Mouse (Mus musculus): Measurements from ENCODE around the gene Nxn. TPM values are rescaled to one million over a fixed set of nuclear protein-coding genes. Genes with fewer than 3 reads are reported as not detected.
A peak's percentile ranks its signal among the peaks of the same experiment; 100 is the strongest.

Gene Nxn
- polyA plus RNA-seq, 1 experiment from 2014 or later, result 59.5 TPM

DNA sequence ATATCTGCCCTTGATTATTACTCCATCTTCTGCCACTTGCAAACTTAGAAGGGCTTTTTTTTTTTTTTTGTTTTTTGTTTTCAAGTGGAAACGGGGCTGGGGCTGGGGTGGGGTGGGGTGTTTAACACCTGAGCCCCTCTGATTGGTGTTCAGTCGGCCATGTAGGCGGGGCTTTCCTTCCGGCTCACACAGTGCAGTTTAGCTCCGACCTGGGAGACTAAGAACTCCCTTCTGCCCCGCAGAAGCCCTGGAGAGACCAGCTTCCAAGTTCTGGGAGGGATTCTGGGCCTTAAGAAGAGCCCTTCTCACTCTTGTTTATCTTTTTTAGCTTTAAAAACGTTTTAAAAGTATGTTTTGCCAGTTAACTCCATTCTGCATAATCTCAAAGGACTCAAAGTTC is 61.2 kb downstream of the Nxn start:
- Histone ChIP-seq H3K27ac (replicated peaks) (no peak overlapping the region; the same call in 1 of the 2 replicates), H3K4me1 (peaks cover 26% of the 10 kb centered on the region), H3K27me3 (ENCODE audit: low read depth, poor library complexity, severe bottlenecking) (no peaks in the 10 kb centered on the region), H3K9me3 (replicated peaks) (no peaks in the 10 kb centered on the region), H3K4me3 (no peak overlapping the region), H3K36me3 (no peaks in the 10 kb centered on the region)
- WGBS, result 6% methylated on average over 7 of the region's 7 CpGs
- DNase-seq (ENCODE audit: low spot score), result no peak

DNA sequence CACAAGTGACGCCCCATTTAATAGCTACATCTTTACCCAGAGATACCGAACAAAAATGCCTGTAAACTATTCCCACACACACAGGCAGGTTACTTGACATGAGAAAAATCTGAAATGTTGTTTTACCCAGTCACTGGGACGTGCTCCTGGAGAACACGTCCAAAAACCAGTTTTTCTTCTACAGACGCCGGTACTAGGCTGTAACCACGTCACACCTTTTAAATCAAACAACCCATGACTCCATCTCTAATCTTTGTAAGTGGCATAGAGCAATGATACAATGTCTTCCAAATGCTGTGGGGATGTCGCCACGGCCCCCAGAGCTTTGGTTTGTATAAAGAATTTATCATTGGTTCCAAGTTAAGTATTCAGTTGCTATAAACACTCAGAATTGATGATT is 61.7 kb downstream of the Nxn start:
- H3K4me3 ChIP-seq, result no peak overlapping the region
- H3K36me3 ChIP-seq, result no peaks in the 10 kb centered on the region
- WGBS, result 91% methylated on average over 9 of the region's 9 CpGs
- peaks cover 31% of the 10 kb centered on the region for H3K4me1 ChIP-seq
- no peaks in the 10 kb centered on the region for H3K9me3 ChIP-seq (replicated peaks)
- no peak overlapping the region for H3K27ac ChIP-seq (replicated peaks)
- no peaks in the 10 kb centered on the region for H3K27me3 ChIP-seq (ENCODE audit: low read depth, poor library complexity, severe bottlenecking)
- no peak for DNase-seq (ENCODE audit: low spot score)

DNA sequence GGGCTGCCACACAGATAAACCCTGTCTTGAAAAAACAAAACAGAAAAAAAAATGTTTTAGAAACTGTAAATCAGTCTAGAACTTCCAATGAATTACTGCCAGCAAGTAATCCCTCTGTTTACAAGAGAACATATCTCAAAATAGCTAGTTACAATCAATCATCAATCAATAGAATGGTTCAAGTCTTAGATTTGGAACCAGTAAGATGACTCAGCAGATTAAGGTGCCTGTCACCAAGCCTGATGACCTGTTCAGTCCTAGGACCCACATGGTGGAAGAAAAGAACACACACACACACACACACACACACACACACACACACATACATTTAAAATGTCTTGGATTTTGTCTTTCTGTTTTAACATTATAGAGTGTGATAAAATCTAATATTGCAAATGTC is 62.7 kb downstream of the Nxn start:
- Histone ChIP-seq H3K27me3 (ENCODE audit: low read depth, poor library complexity, severe bottlenecking) (no peaks in the 10 kb centered on the region), H3K9me3 (replicated peaks) (no peaks in the 10 kb centered on the region), H3K4me1 (peaks cover 29% of the 10 kb centered on the region), H3K27ac (replicated peaks) (no peak overlapping the region), H3K4me3 (no peak overlapping the region), H3K36me3 (no peaks in the 10 kb centered on the region)
- no peak for DNase-seq (ENCODE audit: low spot score)

DNA sequence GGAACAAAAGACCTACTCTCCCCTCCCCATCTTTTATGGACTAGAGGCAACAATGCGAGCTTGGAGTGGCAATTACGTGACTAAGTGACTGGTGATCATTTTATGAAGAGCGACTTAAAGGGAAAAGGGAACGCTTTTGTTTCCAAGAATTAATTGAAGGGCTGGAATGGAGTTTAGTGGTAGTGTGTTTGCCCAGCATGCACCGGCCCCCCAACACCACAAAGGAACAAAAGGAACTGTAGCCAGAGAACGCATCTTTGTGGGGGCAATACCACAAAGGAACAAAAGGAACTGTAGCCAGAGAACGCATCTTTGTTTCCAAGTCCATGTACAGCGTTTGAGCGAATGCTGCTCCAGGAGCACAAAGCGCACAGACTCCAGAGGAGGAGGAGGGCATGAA is 64.0 kb downstream of the Nxn start:
- WGBS, result 75% methylated on average over 10 of the region's 10 CpGs

DNA sequence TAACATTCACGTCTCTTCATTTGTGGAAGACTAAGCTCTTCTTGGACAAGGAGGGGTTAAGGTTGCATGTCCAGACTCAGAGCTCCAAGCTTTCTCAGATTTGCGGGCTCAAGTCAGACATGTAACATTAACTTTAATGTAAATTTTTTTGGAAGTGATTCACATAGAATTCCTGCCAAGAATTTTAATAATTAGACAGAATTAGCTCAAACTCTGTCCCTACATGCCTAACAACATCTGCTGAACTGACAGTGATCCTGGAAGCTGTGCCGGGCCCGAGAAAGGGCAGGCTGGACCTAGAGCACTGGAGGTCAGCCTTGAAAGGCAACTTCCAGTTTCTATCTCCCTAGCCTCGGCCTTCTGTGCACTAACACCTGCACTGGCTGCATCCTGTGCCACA is 66.7 kb downstream of the Nxn start:
- no peaks in the 10 kb centered on the region for H3K9me3 ChIP-seq (replicated peaks)
- DNase-seq (ENCODE audit: low spot score), result no peak
- peaks cover 35% of the 10 kb centered on the region for H3K4me1 ChIP-seq
- H3K27me3 ChIP-seq (ENCODE audit: low read depth, poor library complexity, severe bottlenecking), result no peaks in the 10 kb centered on the region
- H3K27ac ChIP-seq (replicated peaks), result no peak overlapping the region
- WGBS, result 79% methylated on average over 5 of the region's 5 CpGs
- no peak overlapping the region for H3K4me3 ChIP-seq
- no peaks in the 10 kb centered on the region for H3K36me3 ChIP-seq

More for the DNA sequence above, 64.0 kb downstream of the Nxn start:
- DNase-seq (ENCODE audit: low spot score), result no peak
- H3K4me3 ChIP-seq, result no peak overlapping the region
- H3K36me3 ChIP-seq, result no peaks in the 10 kb centered on the region
- H3K4me1 ChIP-seq, result peaks cover 24% of the 10 kb centered on the region
- H3K27ac ChIP-seq (replicated peaks), result peak overlapping the region; percentile 57; the same call in 1 of the 2 replicates
- no peaks in the 10 kb centered on the region for H3K27me3 ChIP-seq (ENCODE audit: low read depth, poor library complexity, severe bottlenecking)
- no peaks in the 10 kb centered on the region for H3K9me3 ChIP-seq (replicated peaks)

DNA sequence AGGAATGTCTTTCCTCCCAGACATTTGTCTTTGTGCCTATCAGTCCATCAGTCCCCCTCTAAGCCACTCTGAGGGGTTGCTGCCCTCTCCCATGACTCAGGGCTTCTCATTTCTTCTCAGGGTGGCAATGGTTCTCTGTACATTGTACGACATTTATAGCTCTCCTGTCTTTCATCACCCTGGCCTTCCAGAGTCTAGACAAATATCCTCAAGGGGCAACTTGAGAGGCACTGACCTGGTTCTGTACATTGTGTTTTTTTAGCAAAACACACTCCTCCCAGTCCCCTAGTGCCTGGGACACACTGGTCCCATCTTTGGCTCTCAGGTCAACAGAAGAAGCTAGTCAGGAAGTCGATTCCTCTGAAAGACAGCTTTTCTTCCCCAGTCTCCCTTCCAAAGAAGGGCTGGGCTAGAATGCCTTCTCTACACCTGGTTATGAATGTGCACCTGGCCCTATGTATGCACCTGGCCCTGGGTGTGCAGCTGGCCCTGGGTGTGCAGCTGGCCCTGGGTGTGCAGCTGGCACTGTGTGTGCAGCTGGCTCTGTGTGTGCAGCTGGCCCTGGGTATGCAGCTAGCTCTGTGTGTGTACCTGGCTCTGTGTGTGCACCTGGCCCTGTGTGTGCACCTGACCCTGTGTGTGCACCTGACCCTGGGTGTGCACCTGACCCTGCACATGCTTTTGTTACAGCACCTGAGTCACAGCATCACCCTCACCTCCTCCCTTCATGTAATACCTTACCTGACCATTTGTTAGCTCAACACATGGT is 70.2 kb downstream of the Nxn start:
- H3K27ac ChIP-seq (replicated peaks), result no peak overlapping the region
- no peaks in the 10 kb centered on the region for H3K9me3 ChIP-seq (replicated peaks)
- H3K4me3 ChIP-seq, result no peak overlapping the region
- no peaks in the 10 kb centered on the region for H3K27me3 ChIP-seq (ENCODE audit: low read depth, poor library complexity, severe bottlenecking)
- H3K4me1 ChIP-seq, result peaks cover 57% of the 10 kb centered on the region
- 82% methylated on average over 2 of the region's 2 CpGs for WGBS
- no peak for DNase-seq (ENCODE audit: low spot score)
- H3K36me3 ChIP-seq, result no peaks in the 10 kb centered on the region

DNA sequence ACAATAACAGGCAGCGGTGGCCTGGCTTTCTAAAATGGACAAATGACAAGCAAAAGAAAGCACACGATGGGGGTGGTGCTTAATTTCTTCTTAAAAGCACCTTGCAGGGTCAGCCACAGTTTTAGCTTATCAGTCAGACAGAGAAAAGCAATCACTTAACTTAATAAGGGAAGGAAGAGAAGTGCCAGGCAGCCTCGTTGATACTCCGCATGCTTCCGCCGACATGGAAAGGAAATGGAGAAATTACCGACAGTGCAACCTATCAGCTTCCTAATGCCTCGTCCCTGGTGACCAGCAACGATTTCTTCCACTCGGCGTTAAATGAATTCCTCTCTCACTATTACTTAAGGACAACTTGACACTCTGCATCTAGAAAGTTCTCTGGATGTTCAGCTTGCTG is 70.9 kb downstream of the Nxn start:
- Histone ChIP-seq H3K36me3 (no peaks in the 10 kb centered on the region; the same call in 1 of the 2 replicates), H3K9me3 (replicated peaks) (no peaks in the 10 kb centered on the region), H3K4me3 (no peak overlapping the region), H3K27me3 (ENCODE audit: low read depth, poor library complexity, severe bottlenecking) (no peaks in the 10 kb centered on the region), H3K27ac (replicated peaks) (no peak overlapping the region; the same call in 1 of the 2 replicates), H3K4me1 (peaks cover 58% of the 10 kb centered on the region)
- no peak for DNase-seq (ENCODE audit: low spot score)
- 83% methylated on average over 11 of the region's 11 CpGs for WGBS

DNA sequence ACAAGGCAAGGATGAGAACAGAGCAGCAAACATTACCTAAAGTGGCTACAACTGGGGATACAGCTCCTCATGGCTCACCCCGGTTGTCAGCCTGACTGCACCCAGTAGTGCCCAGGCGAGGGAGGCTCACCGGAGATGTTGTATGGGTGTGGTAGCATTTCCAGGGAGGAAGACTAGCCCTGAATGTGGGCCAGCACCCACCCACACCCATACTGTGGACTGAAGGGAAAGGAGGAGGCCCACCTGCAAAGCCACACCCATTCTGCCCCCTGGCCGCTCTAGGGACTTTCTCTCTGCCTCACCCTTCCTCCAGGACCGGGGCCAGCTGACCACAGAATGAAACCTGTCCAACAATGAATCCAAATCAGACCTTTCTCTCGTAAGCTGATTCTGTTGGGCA is 72.3 kb downstream of the Nxn start:
- peaks cover 57% of the 10 kb centered on the region for H3K4me1 ChIP-seq
- H3K36me3 ChIP-seq, result peaks cover 2% of the 10 kb centered on the region; the same call in 1 of the 2 replicates
- 87% methylated on average over 6 of the region's 6 CpGs for WGBS
- no peak overlapping the region for H3K4me3 ChIP-seq
- H3K27ac ChIP-seq (replicated peaks), result 0 out of 2 replicates have a peak overlapping the region, but pooled peaks have one; percentile 13
- no peaks in the 10 kb centered on the region for H3K9me3 ChIP-seq (replicated peaks)
- no peak for DNase-seq (ENCODE audit: low spot score)
- no peaks in the 10 kb centered on the region for H3K27me3 ChIP-seq (ENCODE audit: low read depth, poor library complexity, severe bottlenecking)

DNA sequence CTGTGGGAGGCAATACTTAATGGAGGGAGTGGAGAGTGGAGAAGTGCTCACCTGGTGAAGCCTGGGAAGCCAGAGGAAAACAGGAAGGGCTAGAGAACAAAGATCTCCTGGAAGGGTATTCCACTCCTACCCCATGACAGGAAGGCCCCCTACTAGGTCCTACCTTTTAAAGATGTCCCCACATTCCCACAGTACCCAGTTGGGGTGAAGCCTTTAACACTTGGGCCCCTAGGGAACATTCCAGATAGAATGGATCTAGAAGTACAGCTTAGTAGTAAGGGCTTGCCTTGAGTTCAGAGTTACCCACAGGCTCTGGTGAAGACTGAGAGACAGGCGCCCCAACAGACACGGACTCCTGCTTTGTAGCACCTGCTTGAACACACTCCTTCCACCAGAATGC is 72.9 kb downstream of the Nxn start:
- no peak overlapping the region; the same call in 1 of the 2 replicates for H3K27ac ChIP-seq (replicated peaks)
- no peaks in the 10 kb centered on the region; the same call in 1 of the 2 replicates for H3K9me3 ChIP-seq (replicated peaks)
- H3K4me3 ChIP-seq, result no peak overlapping the region
- no peaks in the 10 kb centered on the region for H3K27me3 ChIP-seq (ENCODE audit: low read depth, poor library complexity, severe bottlenecking)
- peaks cover 57% of the 10 kb centered on the region for H3K4me1 ChIP-seq
- peaks cover 9% of the 10 kb centered on the region for H3K36me3 ChIP-seq
- no peak for DNase-seq (ENCODE audit: low spot score)
- WGBS, result 93% methylated on average over 2 of the region's 2 CpGs

DNA sequence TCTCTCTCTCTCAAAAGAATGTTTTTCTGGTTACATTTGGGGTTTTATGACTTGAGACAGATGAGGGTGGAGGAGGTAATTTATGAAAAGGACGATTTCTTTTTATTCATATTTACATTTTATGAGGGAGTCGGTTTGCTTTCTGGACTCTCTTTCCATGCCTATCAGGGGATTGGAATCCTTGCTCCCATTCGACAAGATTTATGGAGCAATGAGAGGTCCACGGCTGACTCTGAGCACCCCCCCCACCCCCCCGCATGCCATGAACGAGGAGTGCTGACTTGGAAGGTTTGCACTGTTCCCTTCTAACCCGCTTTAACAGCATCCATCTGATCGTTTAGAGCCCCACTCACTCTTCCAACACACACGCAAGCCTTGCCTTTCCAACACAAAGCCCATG is 74.1 kb downstream of the Nxn start:
- Histone ChIP-seq H3K4me1 (peaks cover 64% of the 10 kb centered on the region), H3K4me3 (no peak overlapping the region), H3K9me3 (replicated peaks) (no peaks in the 10 kb centered on the region; the same call in 1 of the 2 replicates), H3K27ac (replicated peaks) (peak overlapping the region; percentile 57; the same call in 1 of the 2 replicates), H3K36me3 (peaks cover 16% of the 10 kb centered on the region), H3K27me3 (ENCODE audit: low read depth, poor library complexity, severe bottlenecking) (no peaks in the 10 kb centered on the region)
- WGBS, result 83% methylated on average over 9 of the region's 9 CpGs
- DNase-seq (ENCODE audit: low spot score), result no peak

DNA sequence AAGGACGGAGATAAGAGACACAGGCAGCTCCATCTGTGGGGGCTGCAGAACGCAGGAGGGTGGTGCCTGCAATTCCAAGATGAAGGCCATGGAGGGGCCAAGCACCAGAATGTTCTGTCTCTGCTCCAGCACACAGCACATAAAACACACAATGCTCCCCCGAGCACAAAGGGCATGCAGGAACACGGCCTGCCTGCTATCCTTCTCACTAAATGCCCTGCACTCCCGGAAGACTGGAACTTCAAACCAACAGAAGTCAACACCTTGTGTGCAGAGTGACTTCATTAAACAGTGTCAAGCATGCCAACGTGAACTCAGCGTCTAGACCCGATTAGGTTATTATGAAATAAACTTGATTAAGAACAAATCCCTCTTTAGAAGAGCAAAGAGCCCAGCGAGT is 74.7 kb downstream of the Nxn start:
- DNase-seq (ENCODE audit: low spot score), result no peak
- H3K36me3 ChIP-seq, result peaks cover 16% of the 10 kb centered on the region
- 0 out of 2 replicates have a peak overlapping the region, but pooled peaks have one; percentile 13 for H3K27ac ChIP-seq (replicated peaks)
- 75% methylated on average over 9 of the region's 9 CpGs for WGBS
- no peak overlapping the region for H3K4me3 ChIP-seq
- no peaks in the 10 kb centered on the region; the same call in 1 of the 2 replicates for H3K9me3 ChIP-seq (replicated peaks)
- H3K27me3 ChIP-seq (ENCODE audit: low read depth, poor library complexity, severe bottlenecking), result no peaks in the 10 kb centered on the region
- H3K4me1 ChIP-seq, result peaks cover 68% of the 10 kb centered on the region

DNA sequence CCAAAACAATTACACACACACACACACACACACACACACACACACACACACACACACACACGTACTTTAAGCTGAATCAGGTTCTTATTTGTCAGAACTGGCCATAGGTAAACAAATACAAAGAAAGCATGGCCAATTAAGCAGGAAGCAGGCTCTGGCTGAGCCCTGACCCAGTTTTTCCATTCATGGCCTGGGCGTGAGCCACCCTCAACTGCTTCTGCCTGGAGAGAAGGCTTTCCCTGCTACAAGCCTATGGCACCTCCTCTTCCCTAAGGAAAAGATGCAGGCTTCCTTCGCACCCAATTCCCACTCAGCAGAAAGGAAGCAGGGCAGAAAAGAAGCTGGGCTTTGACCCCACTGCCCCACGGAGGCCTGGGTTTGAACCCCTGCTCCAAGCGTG is 76.0 kb downstream of the Nxn start:
- H3K27me3 ChIP-seq (ENCODE audit: low read depth, poor library complexity, severe bottlenecking), result no peaks in the 10 kb centered on the region
- no peaks in the 10 kb centered on the region; the same call in 1 of the 2 replicates for H3K9me3 ChIP-seq (replicated peaks)
- H3K4me1 ChIP-seq, result peaks cover 69% of the 10 kb centered on the region
- peak overlapping the region; percentile 33; the same call in 1 of the 2 replicates for H3K27ac ChIP-seq (replicated peaks)
- peaks cover 16% of the 10 kb centered on the region for H3K36me3 ChIP-seq
- DNase-seq (ENCODE audit: low spot score), result no peak
- WGBS, result 88% methylated on average over 5 of the region's 5 CpGs
- no peak overlapping the region for H3K4me3 ChIP-seq

DNA sequence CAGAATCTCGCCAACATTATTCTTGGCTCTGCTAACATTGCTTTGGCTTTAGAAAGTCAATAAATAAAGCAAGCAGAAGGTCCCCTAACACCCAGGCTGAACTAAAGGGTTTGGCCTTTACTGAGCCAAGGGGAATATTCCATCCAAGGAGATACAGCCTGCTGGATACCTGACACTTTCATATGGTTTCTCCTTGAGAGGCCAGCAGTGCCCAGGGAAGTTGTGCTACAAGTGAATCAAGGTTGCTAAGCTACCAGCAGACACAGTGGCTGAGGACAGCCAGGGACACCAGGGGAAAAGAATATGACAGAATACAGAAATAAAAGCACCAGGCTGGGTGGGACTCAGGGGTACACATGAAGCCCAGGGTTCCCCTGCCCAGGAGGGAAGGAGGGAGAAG is 76.9 kb downstream of the Nxn start:
- Histone ChIP-seq H3K4me1 (peaks cover 67% of the 10 kb centered on the region), H3K9me3 (replicated peaks) (no peaks in the 10 kb centered on the region; the same call in 1 of the 2 replicates), H3K36me3 (peaks cover 16% of the 10 kb centered on the region), H3K27ac (replicated peaks) (no peak overlapping the region), H3K27me3 (ENCODE audit: low read depth, poor library complexity, severe bottlenecking) (no peaks in the 10 kb centered on the region), H3K4me3 (no peak overlapping the region)
- WGBS, result 82% methylated on average over 1 of the region's 1 CpGs
- DNase-seq (ENCODE audit: low spot score), result no peak
